Mouse (Mus musculus): ENCODE results near the gene Sardh.

Gene Sardh

GRCm38 (mm10) chr2:27164796-27165590 is 83.1 kb downstream of the Sardh start, which contains the start of gene Dbh:
Dbh (plus strand) TSS chr2:27165233.
- no peak for DNase-seq

- no peak for DNase-seq
Observed at GRCm38 (mm10) chr2:27163851-27164250, 84.3 kb downstream of the Sardh start.

- DNase-seq = no peak
Observed at GRCm38 (mm10) chr2:27162656-27163055, 85.5 kb downstream of the Sardh start.

GRCm38 (mm10) chr2:27161526-27161925 is 86.6 kb downstream of the Sardh start:
- no peak for DNase-seq

- DNase-seq = no peak
Observed at GRCm38 (mm10) chr2:27156596-27156995, 91.5 kb downstream of the Sardh start.

- DNase-seq = no peak
Observed at GRCm38 (mm10) chr2:27154466-27155185, 93.5 kb downstream of the Sardh start.

- DNase-seq = no peak
Observed at GRCm38 (mm10) chr2:27149457-27149856, 98.7 kb downstream of the Sardh start.

GRCm38 (mm10) chr2:27146840-27147239 is 101.3 kb downstream of the Sardh start:
- no peak for DNase-seq

GRCm38 (mm10) chr2:27144957-27145356 is 103.2 kb downstream of the Sardh start:
- no peak for DNase-seq

GRCm38 (mm10) chr2:27141950-27142693 is 106.0 kb downstream of the Sardh start, which contains the start of gene Fam163b:
Fam163b (minus strand) TSS chr2:27142491.
- no peak for DNase-seq
